Mouse (Mus musculus): ENCODE results near the gene As3mt. TPM values are rescaled to one million over a fixed set of nuclear protein-coding genes. Genes with fewer than 3 reads are reported as not detected.

Gene As3mt
- total RNA-seq (2021), result 10 to 100 TPM; 26.2 to 32.0 TPM
- long read RNA-seq, experiment 1, transcript As3mt-201 (11 exons, 1,736 nt), result major isoform, 35 of 57 reads
- long read RNA-seq, experiment 1, partial matches to known transcripts, result 9 of 57 reads
- long read RNA-seq, experiment 1, other reads (novel, unspliced or antisense), result 10 of 57 reads
- long read RNA-seq, experiment 2, transcript As3mt-201 (11 exons, 1,736 nt), result major isoform, 28 of 51 reads
- long read RNA-seq, experiment 2, partial matches to known transcripts, result 14 of 51 reads
- long read RNA-seq, experiment 2, other reads (novel, unspliced or antisense), result 8 of 51 reads

- peak; percentile 39 to 44 for DNase-seq (ENCODE audit: low spot score in 2 of 2)
Measured at GRCm38 (mm10) chr19:46707296-46708151, at the start of gene As3mt. Gene As3mt (plus strand): TSS chr19:46707458.

GRCm38 (mm10) chr19:46658348-46658747 is 48.9 kb upstream of the As3mt start:
- DNase-seq (ENCODE audit: low spot score in 2 of 2), result no peak

GRCm38 (mm10) chr19:46658851-46659250 is 48.4 kb upstream of the As3mt start:
- DNase-seq (ENCODE audit: low spot score in 2 of 2), result no peak

- no peak for DNase-seq (ENCODE audit: low spot score in 2 of 2)
Measured at GRCm38 (mm10) chr19:46661511-46661910, 45.7 kb upstream of the As3mt start.

GRCm38 (mm10) chr19:46662214-46662613 is 45.0 kb upstream of the As3mt start:
- no peak for DNase-seq (ENCODE audit: low spot score in 2 of 2)

- DNase-seq (ENCODE audit: low spot score in 2 of 2), result no peak
Measured at GRCm38 (mm10) chr19:46662784-46663183, 44.5 kb upstream of the As3mt start.

GRCm38 (mm10) chr19:46665474-46665873 is 41.8 kb upstream of the As3mt start:
- no peak for DNase-seq (ENCODE audit: low spot score in 2 of 2)

GRCm38 (mm10) chr19:46667300-46667699 is 40.0 kb upstream of the As3mt start:
- DNase-seq (ENCODE audit: low spot score in 2 of 2), result no peak

- no peak for DNase-seq (ENCODE audit: low spot score in 2 of 2)
Measured at GRCm38 (mm10) chr19:46668263-46668662, 39.0 kb upstream of the As3mt start.

- no peak for DNase-seq (ENCODE audit: low spot score in 2 of 2)
Measured at GRCm38 (mm10) chr19:46669802-46670201, 37.5 kb upstream of the As3mt start.

GRCm38 (mm10) chr19:46670691-46671090 is 36.6 kb upstream of the As3mt start:
- peak; percentile 59 to 65 for DNase-seq (ENCODE audit: low spot score in 2 of 2)

GRCm38 (mm10) chr19:46672766-46673418 is 34.4 kb upstream of the As3mt start, which contains the start of gene Cyp17a1:
Gene Cyp17a1 (minus strand): TSS chr19:46673172.
- no peak for DNase-seq (ENCODE audit: low spot score in 2 of 2)

GRCm38 (mm10) chr19:46675641-46676040 is 31.6 kb upstream of the As3mt start:
- DNase-seq (ENCODE audit: low spot score in 2 of 2), result no peak

GRCm38 (mm10) chr19:46679720-46680383 is 27.4 kb upstream of the As3mt start:
- DNase-seq (ENCODE audit: low spot score in 2 of 2), result no peak

GRCm38 (mm10) chr19:46689460-46690372 is 17.5 kb upstream of the As3mt start, which contains the start of gene Borcs7:
Gene Borcs7 (plus strand): TSS chr19:46689906.
- peak; percentile 94 to 95 for DNase-seq (ENCODE audit: low spot score in 2 of 2)

GRCm38 (mm10) chr19:46690387-46690786 is 16.9 kb upstream of the As3mt start:
- DNase-seq (ENCODE audit: low spot score in 2 of 2), result no peak

- no peak for DNase-seq (ENCODE audit: low spot score in 2 of 2)
Measured at GRCm38 (mm10) chr19:46691078-46691477, 16.2 kb upstream of the As3mt start.

- DNase-seq (ENCODE audit: low spot score in 2 of 2), result no peak
Measured at GRCm38 (mm10) chr19:46693146-46693545, 14.1 kb upstream of the As3mt start.

- no peak for DNase-seq (ENCODE audit: low spot score in 2 of 2)
Measured at GRCm38 (mm10) chr19:46696482-46696881, 10.8 kb upstream of the As3mt start.

GRCm38 (mm10) chr19:46696943-46697342 is 10.3 kb upstream of the As3mt start:
- DNase-seq (ENCODE audit: low spot score in 2 of 2), result no peak

Data from left cerebral cortex, adult 18-20 months (tissue).